Mouse (Mus musculus): ENCODE results near the gene Traf3. TPM values are rescaled to one million over a fixed set of nuclear protein-coding genes. Genes with fewer than 3 reads are reported as not detected.

Traf3 gene
- polyA plus RNA-seq, 1 experiment from 2014 or later = 10.5 TPM

DNA sequence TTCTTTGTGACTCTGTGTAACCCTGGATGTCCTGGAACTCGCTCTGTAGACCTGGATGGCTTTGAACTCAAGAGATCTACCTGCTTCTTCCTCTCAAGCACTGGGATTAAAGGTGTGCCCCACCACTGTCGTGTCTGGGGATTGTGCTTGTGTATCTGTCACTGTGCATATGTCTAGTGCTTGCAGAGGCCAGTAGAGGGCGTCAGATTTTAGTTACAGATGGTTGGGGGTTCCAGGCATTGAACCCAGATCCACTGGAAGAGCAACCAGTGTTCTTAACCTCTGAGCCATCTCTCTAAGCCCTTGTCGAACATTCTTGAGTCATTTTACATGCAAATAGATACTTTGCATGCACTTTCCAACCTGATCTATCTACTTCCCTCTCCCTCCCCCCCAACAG lies 12.6 kb downstream of the Traf3 start:
- H3K9me3 ChIP-seq (replicated peaks) = no peaks in the 10 kb centered on the region
- no peaks in the 10 kb centered on the region for H3K4me1 ChIP-seq (replicated peaks)
- peaks cover 5% of the 10 kb centered on the region; the same call in 1 of the 2 replicates for H3K36me3 ChIP-seq
- no peak for ATAC-seq (ENCODE audit: insufficient number of reproducible peaks, low FRiP score)
- 71% methylated on average over 4 of the region's 4 CpGs for WGBS
- H3K4me3 ChIP-seq = no peak overlapping the region
- no peak overlapping the region for H3K27ac ChIP-seq (ENCODE audit: poor library complexity, severe bottlenecking)
- no peak overlapping the region for H3K9ac ChIP-seq
- no peaks in the 10 kb centered on the region for H3K27me3 ChIP-seq (replicated peaks)
- H3K4me2 ChIP-seq = no peak overlapping the region

DNA sequence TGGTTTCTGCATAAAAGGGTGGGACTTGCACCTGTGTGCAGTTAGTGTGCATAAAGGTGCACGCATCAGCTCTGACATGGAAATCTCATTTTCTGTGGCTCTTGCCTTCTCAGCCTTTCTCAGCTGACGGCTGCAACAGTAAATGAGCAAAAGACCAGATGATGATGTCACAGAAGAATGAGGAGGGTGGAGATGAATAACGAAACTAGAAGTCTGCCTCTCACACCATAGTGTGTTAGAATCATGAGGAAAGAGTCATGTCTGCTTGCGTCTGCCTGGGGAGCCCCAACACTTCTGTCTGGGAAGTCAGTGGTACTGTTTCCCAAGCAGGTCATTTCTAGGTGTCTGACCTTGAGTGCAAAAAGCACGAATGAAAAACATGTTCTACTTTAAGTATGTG lies 15.7 kb downstream of the Traf3 start:
- Histone ChIP-seq H3K4me2 (no peak overlapping the region), H3K9ac (no peak overlapping the region), H3K36me3 (no peaks in the 10 kb centered on the region), H3K27me3 (replicated peaks) (no peaks in the 10 kb centered on the region), H3K27ac (ENCODE audit: poor library complexity, severe bottlenecking) (no peak overlapping the region), H3K9me3 (replicated peaks) (no peaks in the 10 kb centered on the region), H3K4me1 (replicated peaks) (peaks cover 19% of the 10 kb centered on the region), H3K4me3 (no peak overlapping the region)
- no peak for ATAC-seq (ENCODE audit: insufficient number of reproducible peaks, low FRiP score)
- WGBS = 78% methylated on average over 5 of the region's 5 CpGs

DNA sequence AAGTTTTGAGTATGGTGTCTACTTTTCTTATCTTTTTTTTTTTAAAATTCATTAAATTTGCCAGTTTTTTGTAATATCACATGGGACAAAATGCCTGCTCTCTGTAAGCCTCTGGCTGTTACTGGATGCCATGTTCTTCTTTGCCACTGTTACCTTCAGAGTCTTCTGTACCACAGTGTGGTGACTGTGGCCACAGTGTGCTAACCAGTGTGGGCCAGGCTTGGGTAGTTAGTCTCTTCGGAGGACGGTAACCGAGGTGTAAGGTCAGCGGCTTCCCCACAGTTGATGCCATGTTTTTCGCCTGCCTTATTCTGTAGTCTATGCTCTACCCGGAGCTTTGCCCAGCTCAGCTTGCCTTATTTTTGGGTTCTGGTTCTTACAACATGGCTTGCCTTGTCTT lies 16.2 kb downstream of the Traf3 start:
- Histone ChIP-seq H3K36me3 (no peaks in the 10 kb centered on the region), H3K4me3 (no peak overlapping the region), H3K27me3 (replicated peaks) (no peaks in the 10 kb centered on the region), H3K27ac (ENCODE audit: poor library complexity, severe bottlenecking) (no peak overlapping the region), H3K4me1 (replicated peaks) (peaks cover 24% of the 10 kb centered on the region), H3K9ac (no peak overlapping the region), H3K9me3 (replicated peaks) (no peaks in the 10 kb centered on the region), H3K4me2 (no peak overlapping the region)
- 91% methylated on average over 6 of the region's 6 CpGs for WGBS
- ATAC-seq (ENCODE audit: insufficient number of reproducible peaks, low FRiP score) = no peak

DNA sequence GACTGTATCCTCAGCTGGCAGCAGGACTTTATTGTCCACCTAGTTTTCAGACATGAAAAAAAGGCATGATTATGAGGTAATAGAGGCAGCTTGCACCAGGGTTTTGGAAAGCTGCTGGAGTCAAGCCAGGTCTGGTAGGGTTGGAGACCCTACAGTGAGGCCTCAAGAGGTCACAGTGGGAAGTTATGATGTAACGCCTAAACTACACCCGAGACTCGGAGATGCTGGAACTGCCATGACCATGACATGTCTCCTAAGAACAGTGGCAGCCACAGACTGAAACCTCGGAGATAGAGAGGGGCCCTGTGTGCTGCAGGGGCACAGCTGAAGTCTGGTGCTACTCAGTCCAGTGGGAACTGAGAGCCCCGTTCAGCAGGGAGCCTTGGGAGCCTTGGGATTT lies 18.3 kb downstream of the Traf3 start, which contains the start of gene 4930595D18Rik:
4930595D18Rik (minus strand) TSS at position 16 of the 400 bp plus-strand sequence.
- Histone ChIP-seq H3K4me2 (no peak within 1 kb of the TSS), H3K4me1 (replicated peaks) (peaks cover 24% of the 10 kb centered on the region), H3K9me3 (replicated peaks) (no peaks in the 10 kb centered on the region), H3K27me3 (replicated peaks) (no peaks in the 10 kb centered on the region), H3K4me3 (no peak within 1 kb of the TSS), H3K9ac (no peak within 1 kb of the TSS), H3K27ac (ENCODE audit: poor library complexity, severe bottlenecking) (no peak within 1 kb of the TSS), H3K36me3 (no peaks in the 10 kb centered on the region)
- WGBS = 52% methylated on average over 5 of the region's 5 CpGs
- ATAC-seq (ENCODE audit: insufficient number of reproducible peaks, low FRiP score) = no peak

DNA sequence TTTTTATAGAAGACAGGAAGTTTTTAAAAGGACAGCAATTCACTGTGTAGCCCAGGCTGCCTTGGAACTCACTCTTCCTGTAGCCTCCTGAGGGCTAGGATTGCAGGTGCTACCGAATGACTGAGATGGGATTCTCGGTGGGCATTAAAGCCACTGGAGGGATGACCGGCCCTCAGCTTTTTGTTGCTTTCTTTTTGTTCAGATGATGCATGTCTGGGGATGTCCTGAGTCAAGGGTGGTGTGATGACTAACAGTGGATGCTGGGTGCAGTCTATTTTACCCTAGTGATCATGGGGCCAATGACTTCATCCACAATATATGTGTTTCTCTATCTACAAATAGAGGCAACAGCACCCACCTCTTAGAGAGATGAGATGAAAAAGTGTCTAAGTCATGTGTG lies 20.8 kb downstream of the Traf3 start:
- no peak overlapping the region for H3K9ac ChIP-seq
- no peaks in the 10 kb centered on the region for H3K9me3 ChIP-seq (replicated peaks)
- H3K4me3 ChIP-seq = no peak overlapping the region
- H3K4me1 ChIP-seq (replicated peaks) = peaks cover 24% of the 10 kb centered on the region
- no peak overlapping the region for H3K27ac ChIP-seq (ENCODE audit: poor library complexity, severe bottlenecking)
- ATAC-seq (ENCODE audit: insufficient number of reproducible peaks, low FRiP score) = no peak
- WGBS = 84% methylated on average over 3 of the region's 3 CpGs
- H3K36me3 ChIP-seq = no peaks in the 10 kb centered on the region
- H3K27me3 ChIP-seq (replicated peaks) = no peaks in the 10 kb centered on the region
- H3K4me2 ChIP-seq = no peak overlapping the region

DNA sequence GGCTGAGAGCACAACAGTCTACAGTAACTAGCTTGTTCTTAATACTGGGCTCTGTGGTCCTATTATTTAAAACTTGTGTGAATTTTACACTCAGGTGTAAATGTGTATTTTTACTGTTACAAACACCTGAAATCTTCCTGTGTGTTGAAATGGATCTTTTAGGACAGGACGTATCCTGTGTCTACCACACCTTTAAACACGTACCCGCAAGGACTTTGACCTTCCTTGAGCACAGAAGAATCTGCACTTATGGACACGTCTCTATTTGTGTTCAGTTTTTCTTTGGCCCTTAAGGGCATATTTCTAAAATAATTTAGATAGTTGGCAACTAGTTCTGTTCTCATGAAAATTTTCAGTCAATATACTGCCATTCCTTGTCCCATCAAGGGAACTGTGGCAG lies 22.1 kb downstream of the Traf3 start:
- H3K9ac ChIP-seq = no peak overlapping the region
- H3K27me3 ChIP-seq (replicated peaks) = no peaks in the 10 kb centered on the region
- no peaks in the 10 kb centered on the region for H3K36me3 ChIP-seq
- 92% methylated on average over 4 of the region's 4 CpGs for WGBS
- H3K4me1 ChIP-seq (replicated peaks) = peaks cover 24% of the 10 kb centered on the region
- no peak for ATAC-seq (ENCODE audit: insufficient number of reproducible peaks, low FRiP score)
- no peaks in the 10 kb centered on the region for H3K9me3 ChIP-seq (replicated peaks)
- no peak overlapping the region for H3K4me3 ChIP-seq
- no peak overlapping the region for H3K4me2 ChIP-seq
- no peak overlapping the region for H3K27ac ChIP-seq (ENCODE audit: poor library complexity, severe bottlenecking)

DNA sequence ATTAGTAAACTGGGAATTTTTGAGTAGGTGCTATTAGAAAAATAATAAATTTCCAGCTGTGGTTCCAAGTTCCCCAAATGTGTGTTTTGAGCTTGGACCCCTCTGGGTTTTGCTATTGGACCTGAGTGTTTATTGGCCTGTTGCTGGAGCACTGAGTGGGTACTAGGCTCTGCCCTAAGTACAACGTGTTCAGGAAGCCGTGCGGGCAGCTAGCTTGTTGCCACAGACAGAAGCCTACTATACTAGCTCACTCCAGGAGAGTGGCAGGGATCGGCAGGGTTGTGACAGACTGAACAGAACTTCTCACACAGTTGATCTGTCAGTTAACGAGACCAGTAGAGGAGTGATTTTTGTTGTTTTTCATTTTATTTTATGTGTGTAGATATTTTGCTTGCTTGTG lies 24.2 kb downstream of the Traf3 start:
- ATAC-seq (ENCODE audit: insufficient number of reproducible peaks, low FRiP score) = no peak
- Histone ChIP-seq H3K4me2 (no peak overlapping the region), H3K9me3 (replicated peaks) (no peaks in the 10 kb centered on the region), H3K27me3 (replicated peaks) (no peaks in the 10 kb centered on the region), H3K4me1 (replicated peaks) (peaks cover 17% of the 10 kb centered on the region), H3K4me3 (no peak overlapping the region), H3K9ac (no peak overlapping the region), H3K36me3 (no peaks in the 10 kb centered on the region), H3K27ac (ENCODE audit: poor library complexity, severe bottlenecking) (no peak overlapping the region)
- 81% methylated on average over 5 of the region's 5 CpGs for WGBS

DNA sequence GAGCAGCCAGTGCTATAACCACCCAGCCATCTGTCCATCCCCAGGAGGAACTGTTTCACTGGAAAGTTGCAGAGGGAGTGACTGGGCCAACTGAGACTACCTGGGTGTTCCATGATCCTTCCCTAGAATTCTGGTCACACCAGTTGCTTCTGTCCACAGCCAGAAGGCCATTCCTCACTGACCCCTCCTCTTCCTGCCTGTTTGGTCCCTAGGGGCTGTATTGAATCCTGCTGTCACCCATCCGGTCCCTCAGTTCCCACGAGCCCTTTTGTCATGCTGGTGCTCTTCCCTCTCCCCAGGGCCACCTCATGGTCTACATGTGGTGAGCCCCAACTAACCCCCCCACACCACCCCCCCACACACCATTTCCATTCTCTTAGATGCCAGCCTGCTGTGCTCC lies 24.7 kb downstream of the Traf3 start:
- Histone ChIP-seq H3K4me3 (no peak overlapping the region), H3K9me3 (replicated peaks) (no peaks in the 10 kb centered on the region), H3K4me2 (no peak overlapping the region), H3K36me3 (no peaks in the 10 kb centered on the region), H3K9ac (no peak overlapping the region), H3K27me3 (replicated peaks) (no peaks in the 10 kb centered on the region), H3K4me1 (replicated peaks) (peaks cover 13% of the 10 kb centered on the region), H3K27ac (ENCODE audit: poor library complexity, severe bottlenecking) (no peak overlapping the region)
- no peak for ATAC-seq (ENCODE audit: insufficient number of reproducible peaks, low FRiP score)
- 56% methylated on average over 2 of the region's 2 CpGs for WGBS

DNA sequence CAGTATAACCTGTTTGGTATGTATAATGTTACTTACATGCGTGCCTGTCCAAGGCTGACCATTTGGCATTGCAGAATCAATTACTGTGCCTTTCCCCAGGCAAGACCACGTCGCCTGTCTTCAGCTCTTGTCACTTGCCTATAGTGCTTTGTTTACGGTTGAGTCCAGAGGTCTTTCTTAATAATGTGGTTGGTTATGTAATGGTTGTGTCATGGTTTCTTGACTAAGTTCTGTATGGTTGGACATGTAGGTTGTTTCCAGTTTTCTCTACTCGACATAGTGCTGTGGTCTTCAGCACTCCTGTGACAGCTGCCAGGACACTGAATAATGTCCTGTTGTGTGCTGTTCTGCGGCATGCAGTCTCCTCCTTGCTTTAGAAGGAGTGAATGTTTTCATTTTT lies 26.6 kb downstream of the Traf3 start:
- H3K4me2 ChIP-seq = no peak overlapping the region
- H3K9ac ChIP-seq = no peak overlapping the region
- no peak overlapping the region for H3K27ac ChIP-seq (ENCODE audit: poor library complexity, severe bottlenecking)
- no peak overlapping the region for H3K4me3 ChIP-seq
- H3K4me1 ChIP-seq (replicated peaks) = peaks cover 4% of the 10 kb centered on the region; the same call in 1 of the 2 replicates
- 77% methylated on average over 6 of the region's 6 CpGs for WGBS
- H3K27me3 ChIP-seq (replicated peaks) = no peaks in the 10 kb centered on the region
- no peak for ATAC-seq (ENCODE audit: insufficient number of reproducible peaks, low FRiP score)
- no peaks in the 10 kb centered on the region for H3K9me3 ChIP-seq (replicated peaks)
- no peaks in the 10 kb centered on the region for H3K36me3 ChIP-seq

DNA sequence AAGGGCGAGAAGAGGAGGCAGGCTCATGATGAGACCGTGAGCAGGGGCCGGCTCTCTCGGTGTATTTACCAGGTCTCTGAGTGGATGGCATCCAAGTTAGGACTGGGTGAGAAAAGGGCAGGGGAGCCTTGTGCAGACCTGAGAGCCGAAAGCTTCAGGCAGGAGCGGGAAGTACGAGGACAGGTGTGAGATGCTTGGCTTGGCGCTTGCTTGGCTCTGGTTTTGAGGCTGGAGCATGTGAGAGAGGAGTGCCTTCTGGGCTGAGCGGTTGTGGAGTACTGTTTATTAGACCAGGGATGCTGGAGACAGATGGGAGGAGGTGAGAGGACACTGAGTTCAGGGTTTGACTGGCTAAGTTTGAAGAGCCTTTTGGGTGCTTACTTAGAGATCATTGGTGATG lies 27.2 kb downstream of the Traf3 start:
- Histone ChIP-seq H3K9me3 (replicated peaks) (no peaks in the 10 kb centered on the region), H3K36me3 (no peaks in the 10 kb centered on the region), H3K27ac (ENCODE audit: poor library complexity, severe bottlenecking) (no peak overlapping the region), H3K4me2 (no peak overlapping the region), H3K9ac (no peak overlapping the region), H3K4me3 (no peak overlapping the region), H3K27me3 (replicated peaks) (no peaks in the 10 kb centered on the region), H3K4me1 (replicated peaks) (peaks cover 4% of the 10 kb centered on the region; the same call in 1 of the 2 replicates)
- ATAC-seq (ENCODE audit: insufficient number of reproducible peaks, low FRiP score) = no peak
- WGBS = 84% methylated on average over 9 of the region's 9 CpGs

DNA sequence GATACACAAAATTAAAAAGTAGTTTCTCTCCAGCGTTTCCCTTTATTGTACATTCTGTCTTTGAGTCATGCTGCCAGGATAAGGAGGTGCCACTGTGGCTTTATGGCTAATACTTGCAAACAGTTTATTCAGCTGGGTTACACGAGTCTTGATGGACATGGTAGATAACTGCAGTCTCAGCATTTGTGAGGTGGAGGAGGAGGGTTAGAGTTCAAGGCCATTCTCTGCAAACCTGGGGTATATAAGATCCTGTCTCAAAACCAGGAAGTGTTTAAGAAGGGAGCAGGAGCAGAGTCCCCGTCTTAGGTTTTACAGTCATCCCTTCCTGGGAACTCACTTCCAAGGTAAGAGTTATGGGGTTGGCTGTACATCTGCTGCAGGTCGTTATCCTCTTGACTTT lies 30.4 kb downstream of the Traf3 start:
- no peak for ATAC-seq (ENCODE audit: insufficient number of reproducible peaks, low FRiP score)
- Histone ChIP-seq H3K4me1 (replicated peaks) (peaks cover 11% of the 10 kb centered on the region), H3K9ac (no peak overlapping the region), H3K4me3 (no peak overlapping the region), H3K36me3 (no peaks in the 10 kb centered on the region), H3K27me3 (replicated peaks) (no peaks in the 10 kb centered on the region), H3K27ac (ENCODE audit: poor library complexity, severe bottlenecking) (no peak overlapping the region), H3K9me3 (replicated peaks) (no peaks in the 10 kb centered on the region), H3K4me2 (no peak overlapping the region)
- 71% methylated on average over 4 of the region's 4 CpGs for WGBS

DNA sequence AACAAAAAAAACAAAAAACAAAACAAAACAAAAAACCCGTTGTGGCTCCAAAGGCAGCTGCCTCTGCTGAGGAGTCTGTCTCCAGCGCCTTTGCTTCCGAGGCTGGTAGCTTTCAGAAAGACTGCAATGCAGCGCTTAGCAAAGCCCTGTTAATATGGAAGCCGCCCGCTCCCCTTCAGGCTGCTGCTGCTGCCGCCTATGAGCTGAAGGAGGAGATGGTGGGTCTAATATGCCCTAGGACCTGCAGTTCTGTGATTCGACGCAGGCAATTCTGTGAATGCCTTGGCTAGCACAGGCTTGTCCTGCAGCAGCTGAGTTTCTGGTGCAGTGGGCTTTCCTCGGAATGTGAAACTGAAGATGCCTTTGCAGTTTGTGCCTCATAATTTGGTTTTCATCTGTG lies 36.9 kb downstream of the Traf3 start:
- no peak overlapping the region for H3K9ac ChIP-seq
- H3K4me1 ChIP-seq (replicated peaks) = peaks cover 7% of the 10 kb centered on the region
- no peak overlapping the region for H3K27ac ChIP-seq (ENCODE audit: poor library complexity, severe bottlenecking)
- WGBS = 74% methylated on average over 10 of the region's 10 CpGs
- no peaks in the 10 kb centered on the region for H3K27me3 ChIP-seq (replicated peaks)
- no peak overlapping the region for H3K4me2 ChIP-seq
- no peaks in the 10 kb centered on the region for H3K36me3 ChIP-seq
- no peak overlapping the region for H3K4me3 ChIP-seq
- no peak for ATAC-seq (ENCODE audit: insufficient number of reproducible peaks, low FRiP score)
- H3K9me3 ChIP-seq (replicated peaks) = no peaks in the 10 kb centered on the region

All from heart, embryonic 12.5 days (tissue).